Mouse (Mus musculus) midbrain, postnatal 0 days (tissue): Measurements from ENCODE around the gene Teddm3. TPM values are rescaled to one million over a fixed set of nuclear protein-coding genes. Genes with fewer than 3 reads are reported as not detected.

Experiments used
- ATAC-seq: fragments of 200-750 bp; cut with Nextera tagmentation; 2 replicates; pipeline ENCODE4 v1.8.0; 2017; ENCODE audit warnings: moderate number of reproducible peaks, mild to moderate bottlenecking, moderate TSS enrichment, moderate library complexity; ENCODE audit not compliant: low FRiP score
- DNase-seq: peaks from one replicate; pipeline ENCODE4 v3.0.0-alpha.2; 2015; ENCODE audit warnings: low spot score
- H3K27ac ChIP-seq: fragments of 300-500 bp; sonication (generic); 2 replicates; pipeline ENCODE4 v1.5.1; 2014; ENCODE audit warnings: low read depth, mild to moderate bottlenecking, low read length, mixed read lengths
- H3K27me3 ChIP-seq: fragments of 300-500 bp; sonication (generic); 2 replicates; pipeline ENCODE4 v1.6.1; 2014; ENCODE audit warnings: low read length, control low read depth, mixed read lengths; ENCODE audit not compliant: insufficient read depth
- H3K36me3 ChIP-seq: fragments of 300-500 bp; sonication (generic); 2 replicates; pipeline ENCODE4 v1.6.1; 2014; ENCODE audit warnings: low read length, control low read depth, mixed read lengths; ENCODE audit not compliant: insufficient read depth
- H3K4me1 ChIP-seq: fragments of 300-500 bp; sonication (generic); 2 replicates; pipeline ENCODE4 v1.6.1; 2014; ENCODE audit warnings: mild to moderate bottlenecking, control low read depth, antibody characterized with exemption, low read length, mixed read lengths; ENCODE audit not compliant: insufficient read depth
- H3K4me2 ChIP-seq: fragments of 300-500 bp; sonication (generic); 2 replicates; pipeline ENCODE4 v1.6.1; 2014; ENCODE audit warnings: low read depth, mild to moderate bottlenecking, low read length, mixed read lengths; ENCODE audit not compliant: poor library complexity, severe bottlenecking
- H3K4me3 ChIP-seq: fragments of 300-500 bp; sonication (generic); 2 replicates; pipeline ENCODE4 v1.5.1; 2014; ENCODE audit warnings: low read depth, mild to moderate bottlenecking, low read length, moderate library complexity
- H3K9ac ChIP-seq: fragments of 300-500 bp; sonication (generic); replicated peaks from 2 replicates; pipeline ENCODE4 v1.6.1; 2014; ENCODE audit warnings: mild to moderate bottlenecking, low read length, moderate library complexity, mixed read lengths; ENCODE audit not compliant: poor library complexity, severe bottlenecking
- H3K9me3 ChIP-seq: fragments of 300-500 bp; sonication (generic); 2 replicates; pipeline ENCODE4 v1.6.1; 2016; ENCODE audit warnings: low read length, control low read depth
- CTCF ChIP-seq: IDR thresholded peaks from 2 replicates; pipeline ENCODE4 v1.5.1; 2016; ENCODE audit warnings: antibody characterized with exemption, mild to moderate bottlenecking
- WGBS: fragments of 180-500 bp; shearing (Covaris S2); extraction: QIAGEN DNeasy Blood & Tissue Kit; methylation state at CpG from one replicate; pipeline ENCODE4 v1.1.7; 2014; 5-methylcytosine and 5-hydroxymethylcytosine counted together
- polyA plus RNA-seq: library from polyadenylated mRNA; unstranded; fragments of >200 nt; fragmentation: Nextera tagmentation; extraction: Ambion mirVana; gene quantifications from 2 replicates; pipeline ENCODE4 v1.2.1, GENCODE M21; 2015
- total RNA-seq: library from RNA; depleted of rRNA; stranded (reverse); fragments of >200 nt; gene quantifications from 2 replicates; pipeline ENCODE4 v1.2.3, GENCODE M21; 2014; rRNA removed

Teddm3 gene
- total and polyA plus RNA-seq, 2 experiments from 2014 or later: 0.11 to 0.33 TPM

GRCm38 (mm10) chr16:21116078-21116477 lies 37.7 kb downstream of the Teddm3 start:
- H3K36me3 ChIP-seq: no peaks in the 10 kb centered on the region
- no peak overlapping the region for H3K4me2 ChIP-seq
- H3K27ac ChIP-seq: no peak overlapping the region
- DNase-seq: no peak
- TF ChIP-seq CTCF: no peak
- H3K9me3 ChIP-seq: no peaks in the 10 kb centered on the region
- ATAC-seq: no peak
- H3K27me3 ChIP-seq: no peaks in the 10 kb centered on the region
- no peak overlapping the region for H3K4me3 ChIP-seq
- WGBS: 87% methylated on average over 5 of the region's 5 CpGs
- H3K4me1 ChIP-seq: no peaks in the 10 kb centered on the region
- no peak overlapping the region for H3K9ac ChIP-seq

DNA sequence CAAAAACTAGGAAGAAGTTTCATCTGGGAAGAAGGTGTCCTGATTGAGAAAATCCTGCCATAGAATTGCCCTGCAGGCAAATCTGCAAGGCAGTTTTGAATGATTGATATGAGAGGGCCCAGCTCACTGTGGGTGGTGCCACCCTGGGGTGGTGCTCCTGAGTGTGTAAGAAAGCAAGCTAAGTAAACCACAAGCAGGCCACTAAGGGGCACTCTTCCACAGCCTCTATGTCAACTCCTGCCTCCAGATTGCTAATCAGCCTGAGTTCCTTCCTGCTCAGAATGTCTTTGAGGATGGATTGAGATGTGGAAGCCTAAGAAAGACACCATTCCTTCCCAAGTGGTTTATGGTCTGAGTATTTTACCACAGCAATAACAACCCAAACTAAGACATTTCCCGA lies 44.3 kb downstream of the Teddm3 start:
- ATAC-seq (no peak), DNase-seq (no peak)
- Histone ChIP-seq H3K4me3 (no peak overlapping the region), H3K9me3 (no peaks in the 10 kb centered on the region), H3K4me1 (no peaks in the 10 kb centered on the region), H3K9ac (no peak overlapping the region), H3K36me3 (no peaks in the 10 kb centered on the region), H3K27ac (no peak overlapping the region), H3K4me2 (no peak overlapping the region), H3K27me3 (no peaks in the 10 kb centered on the region)
- whole genome bisulfite sequencing: 93% methylated on average over 1 of the region's 1 CpGs
- TF ChIP-seq CTCF: no peak

Other genes with a start within 250 kb of the Teddm3 start
- gene Ephb3, start 50.8 kb upstream of the Teddm3 start, total RNA-seq: 20.1 and 20.5 TPM in 2 replicates
- 9.0 and 9.5 TPM in 2 replicates for gene Ephb3, start 50.8 kb upstream of the Teddm3 start, polyA plus RNA-seq